Mouse (Mus musculus): Measurements from ENCODE around the gene Ppp2r5e. TPM values are rescaled to one million over a fixed set of nuclear protein-coding genes. Genes with fewer than 3 reads are reported as not detected.

Gene Ppp2r5e
- polyA plus RNA-seq, 1 experiment: 22.2 TPM

GRCm38 (mm10) chr12:75482015-75482414 lies 114.0 kb downstream of the Ppp2r5e start:
- DNase-seq: no peak
- WGBS: 98% methylated on average over 4 of the region's 4 CpGs
- Histone ChIP-seq H3K4me1 (replicated peaks; ENCODE audit: control insufficient read depth, insufficient read depth, low read length) (no peaks in the 10 kb centered on the region), H3K36me3 (ENCODE audit: control insufficient read depth, insufficient read depth, low read length) (no peaks in the 10 kb centered on the region), H3K4me3 (ENCODE audit: control insufficient read depth, insufficient read depth, low read length) (no peak overlapping the region), H3K27ac (ENCODE audit: control insufficient read depth, insufficient read depth, low read length) (no peak overlapping the region), H3K27me3 (ENCODE audit: control insufficient read depth, insufficient read depth, low read length) (no peaks in the 10 kb centered on the region)
- no peak for TF ChIP-seq POLR2A (IDR thresholded peaks at IDR 0.05; ENCODE audit: control insufficient read depth, extremely low read depth, insufficient read depth, low read length, poor library complexity)
- no peak for TF ChIP-seq CTCF (IDR thresholded peaks at IDR 0.05; ENCODE audit: borderline replicate concordance, control insufficient read depth, extremely low read depth, insufficient read depth, low read length, poor library complexity)

DNA sequence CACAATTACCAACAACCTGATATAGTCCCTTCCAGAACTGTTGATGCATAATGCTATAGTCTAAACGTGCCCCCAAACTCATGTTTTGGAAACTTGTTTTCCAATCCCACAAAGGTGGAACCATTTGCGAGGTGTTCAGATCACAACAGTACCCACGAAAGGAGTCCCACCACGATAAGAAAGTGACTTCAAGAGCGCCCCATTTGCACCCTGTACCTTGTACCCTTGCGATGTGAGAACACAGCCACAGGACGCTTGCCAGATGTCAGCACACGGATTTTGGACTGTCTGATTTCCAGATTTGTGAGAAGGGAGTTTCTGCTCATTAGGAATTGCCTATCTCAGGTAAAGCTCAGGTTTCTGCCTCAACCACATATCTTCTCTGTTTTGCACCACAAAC lies 116.0 kb downstream of the Ppp2r5e start:
- Histone ChIP-seq H3K27ac (ENCODE audit: control insufficient read depth, insufficient read depth, low read length) (no peak overlapping the region), H3K4me3 (ENCODE audit: control insufficient read depth, insufficient read depth, low read length) (no peak overlapping the region), H3K36me3 (ENCODE audit: control insufficient read depth, insufficient read depth, low read length) (no peaks in the 10 kb centered on the region), H3K4me1 (replicated peaks; ENCODE audit: control insufficient read depth, insufficient read depth, low read length) (no peaks in the 10 kb centered on the region), H3K27me3 (ENCODE audit: control insufficient read depth, insufficient read depth, low read length) (no peaks in the 10 kb centered on the region)
- no peak for DNase-seq
- 91% methylated on average over 8 of the region's 8 CpGs for WGBS
- TF ChIP-seq POLR2A (IDR thresholded peaks at IDR 0.05; ENCODE audit: control insufficient read depth, extremely low read depth, insufficient read depth, low read length, poor library complexity): no peak
- no peak for TF ChIP-seq CTCF (IDR thresholded peaks at IDR 0.05; ENCODE audit: borderline replicate concordance, control insufficient read depth, extremely low read depth, insufficient read depth, low read length, poor library complexity)

DNA sequence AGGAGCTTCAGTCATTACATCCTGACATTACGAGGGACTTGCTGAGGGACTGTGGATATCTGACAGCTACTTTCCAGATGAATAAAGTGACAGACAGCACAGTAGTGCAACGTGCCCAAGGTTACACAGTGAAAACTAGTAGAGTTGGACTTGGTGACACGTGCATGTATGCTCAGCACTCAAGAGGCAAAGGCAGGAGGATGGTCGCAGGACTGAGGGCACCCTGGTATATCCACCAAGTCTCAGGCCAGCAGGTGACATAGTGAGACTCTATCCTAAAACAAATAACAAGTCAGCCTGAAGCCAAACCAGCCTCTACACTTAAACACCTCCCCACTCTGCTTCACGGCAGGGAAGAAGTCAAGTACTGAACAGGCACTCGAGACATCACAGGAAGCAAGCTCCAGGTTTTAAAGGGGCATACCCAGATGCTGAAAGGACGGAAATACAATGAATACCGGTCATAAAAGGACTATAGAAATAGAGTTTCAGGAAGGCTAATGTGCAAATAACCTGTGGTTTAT lies 116.6 kb downstream of the Ppp2r5e start:
- H3K27ac ChIP-seq (ENCODE audit: control insufficient read depth, insufficient read depth, low read length): no peak overlapping the region
- DNase-seq: no peak
- no peak for TF ChIP-seq POLR2A (IDR thresholded peaks at IDR 0.05; ENCODE audit: control insufficient read depth, extremely low read depth, insufficient read depth, low read length, poor library complexity)
- no peak for TF ChIP-seq CTCF (IDR thresholded peaks at IDR 0.05; ENCODE audit: borderline replicate concordance, control insufficient read depth, extremely low read depth, insufficient read depth, low read length, poor library complexity)
- H3K4me3 ChIP-seq (ENCODE audit: control insufficient read depth, insufficient read depth, low read length): no peak overlapping the region
- H3K36me3 ChIP-seq (ENCODE audit: control insufficient read depth, insufficient read depth, low read length): no peaks in the 10 kb centered on the region
- WGBS: 94% methylated on average over 8 of the region's 8 CpGs
- H3K27me3 ChIP-seq (ENCODE audit: control insufficient read depth, insufficient read depth, low read length): no peaks in the 10 kb centered on the region
- H3K4me1 ChIP-seq (replicated peaks; ENCODE audit: control insufficient read depth, insufficient read depth, low read length): no peaks in the 10 kb centered on the region

DNA sequence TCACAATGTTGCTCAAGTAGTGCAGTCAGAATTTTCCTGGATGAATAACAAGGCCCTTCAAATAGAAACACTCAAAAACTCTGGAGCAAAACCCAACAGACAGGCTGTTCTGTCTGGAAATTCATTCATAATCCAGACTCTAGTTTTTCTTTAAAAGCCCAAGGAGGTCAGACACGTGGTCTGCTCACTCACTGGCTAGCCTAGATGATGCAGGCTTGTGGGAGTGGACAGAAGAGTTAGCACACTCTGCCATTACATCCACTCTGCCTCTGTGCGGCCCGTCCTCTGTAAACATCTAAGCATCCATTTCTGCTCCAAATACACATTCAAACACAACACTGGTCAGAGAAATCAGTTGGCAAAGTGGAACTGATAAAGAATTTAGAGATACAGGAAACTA lies 117.4 kb downstream of the Ppp2r5e start:
- H3K27me3 ChIP-seq (ENCODE audit: control insufficient read depth, insufficient read depth, low read length): no peaks in the 10 kb centered on the region
- H3K4me1 ChIP-seq (replicated peaks; ENCODE audit: control insufficient read depth, insufficient read depth, low read length): no peaks in the 10 kb centered on the region
- no peak overlapping the region for H3K4me3 ChIP-seq (ENCODE audit: control insufficient read depth, insufficient read depth, low read length)
- 97% methylated on average over 3 of the region's 3 CpGs for WGBS
- TF ChIP-seq CTCF (IDR thresholded peaks at IDR 0.05; ENCODE audit: borderline replicate concordance, control insufficient read depth, extremely low read depth, insufficient read depth, low read length, poor library complexity) (no peak), POLR2A (IDR thresholded peaks at IDR 0.05; ENCODE audit: control insufficient read depth, extremely low read depth, insufficient read depth, low read length, poor library complexity) (no peak)
- DNase-seq: no peak
- H3K36me3 ChIP-seq (ENCODE audit: control insufficient read depth, insufficient read depth, low read length): no peaks in the 10 kb centered on the region
- no peak overlapping the region for H3K27ac ChIP-seq (ENCODE audit: control insufficient read depth, insufficient read depth, low read length)

- Histone ChIP-seq H3K4me3 (ENCODE audit: control insufficient read depth, insufficient read depth, low read length) (no peak overlapping the region), H3K27ac (ENCODE audit: control insufficient read depth, insufficient read depth, low read length) (no peak overlapping the region), H3K27me3 (ENCODE audit: control insufficient read depth, insufficient read depth, low read length) (no peaks in the 10 kb centered on the region), H3K36me3 (ENCODE audit: control insufficient read depth, insufficient read depth, low read length) (no peaks in the 10 kb centered on the region), H3K4me1 (replicated peaks; ENCODE audit: control insufficient read depth, insufficient read depth, low read length) (no peaks in the 10 kb centered on the region)
- DNase-seq: no peak
- TF ChIP-seq POLR2A (IDR thresholded peaks at IDR 0.05; ENCODE audit: control insufficient read depth, extremely low read depth, insufficient read depth, low read length, poor library complexity) (no peak), CTCF (IDR thresholded peaks at IDR 0.05; ENCODE audit: borderline replicate concordance, control insufficient read depth, extremely low read depth, insufficient read depth, low read length, poor library complexity) (no peak)
- 94% methylated on average over 4 of the region's 4 CpGs for WGBS
Observed at GRCm38 (mm10) chr12:75478117-75478516, 117.9 kb downstream of the Ppp2r5e start.

GRCm38 (mm10) chr12:75473021-75473420 lies 123.0 kb downstream of the Ppp2r5e start:
- TF ChIP-seq POLR2A (IDR thresholded peaks at IDR 0.05; ENCODE audit: control insufficient read depth, extremely low read depth, insufficient read depth, low read length, poor library complexity) (no peak), CTCF (IDR thresholded peaks at IDR 0.05; ENCODE audit: borderline replicate concordance, control insufficient read depth, extremely low read depth, insufficient read depth, low read length, poor library complexity) (no peak)

DNA sequence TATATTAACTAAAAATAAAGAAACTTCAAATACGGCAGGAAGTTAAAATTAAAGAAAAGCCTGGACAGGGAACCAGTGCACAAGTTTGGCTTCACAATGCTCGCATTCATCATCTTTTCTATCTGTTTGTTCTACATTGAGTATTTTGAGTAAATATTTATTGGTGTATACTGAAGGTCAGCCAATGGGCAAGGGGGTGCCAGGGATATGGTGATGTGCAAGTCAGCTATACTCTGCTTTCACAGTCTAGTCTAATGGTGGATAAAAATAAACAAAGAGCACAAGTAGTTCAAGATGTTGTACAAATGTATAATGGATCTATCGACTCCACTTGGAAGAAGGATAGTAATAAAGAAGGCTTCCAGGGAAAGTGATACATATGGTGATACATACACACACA lies 123.9 kb downstream of the Ppp2r5e start:
- peaks cover 5% of the 10 kb centered on the region; the same call in 1 of the 2 replicates for H3K36me3 ChIP-seq (ENCODE audit: control insufficient read depth, insufficient read depth, low read length)
- H3K27me3 ChIP-seq (ENCODE audit: control insufficient read depth, insufficient read depth, low read length): no peaks in the 10 kb centered on the region
- no peak overlapping the region for H3K4me3 ChIP-seq (ENCODE audit: control insufficient read depth, insufficient read depth, low read length)
- no peak overlapping the region for H3K27ac ChIP-seq (ENCODE audit: control insufficient read depth, insufficient read depth, low read length)
- DNase-seq: no peak
- TF ChIP-seq POLR2A (IDR thresholded peaks at IDR 0.05; ENCODE audit: control insufficient read depth, extremely low read depth, insufficient read depth, low read length, poor library complexity) (no peak), CTCF (IDR thresholded peaks at IDR 0.05; ENCODE audit: borderline replicate concordance, control insufficient read depth, extremely low read depth, insufficient read depth, low read length, poor library complexity) (no peak)
- no peaks in the 10 kb centered on the region for H3K4me1 ChIP-seq (replicated peaks; ENCODE audit: control insufficient read depth, insufficient read depth, low read length)
- WGBS: 95% methylated on average over 3 of the region's 3 CpGs

More at GRCm38 (mm10) chr12:75473021-75473420, 123.0 kb downstream of the Ppp2r5e start:
- Histone ChIP-seq H3K4me3 (ENCODE audit: control insufficient read depth, insufficient read depth, low read length) (no peak overlapping the region), H3K36me3 (ENCODE audit: control insufficient read depth, insufficient read depth, low read length) (peaks cover 4% of the 10 kb centered on the region; the same call in 1 of the 2 replicates), H3K27me3 (ENCODE audit: control insufficient read depth, insufficient read depth, low read length) (no peaks in the 10 kb centered on the region), H3K4me1 (replicated peaks; ENCODE audit: control insufficient read depth, insufficient read depth, low read length) (no peaks in the 10 kb centered on the region), H3K27ac (ENCODE audit: control insufficient read depth, insufficient read depth, low read length) (no peak overlapping the region)
- WGBS: 99% methylated on average over 2 of the region's 2 CpGs
- no peak for DNase-seq

Measured in thymus, adult 2 months (tissue).